Mouse (Mus musculus): ENCODE data around the gene Nfkb2.

DNA sequence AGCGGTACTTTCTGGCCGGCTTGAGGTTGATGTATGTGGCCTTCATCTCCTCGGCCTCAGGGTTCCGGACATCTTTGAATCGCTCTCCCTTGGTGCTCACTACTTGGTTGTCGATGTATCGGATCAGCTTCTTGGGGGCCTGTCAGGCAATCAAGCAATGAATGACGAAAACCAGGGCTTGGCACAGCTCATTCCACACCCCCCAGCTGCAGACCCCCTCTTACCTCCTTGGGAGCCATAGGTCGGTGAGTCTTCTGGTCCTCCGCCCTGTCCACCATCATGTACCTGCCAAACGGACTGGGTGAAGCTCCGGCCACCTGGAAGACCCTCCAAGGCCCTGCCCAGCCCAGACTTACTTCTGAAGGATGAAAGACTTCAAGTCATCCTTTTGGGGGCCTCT lies 26.6 kb downstream of the Nfkb2 start:
- TF ChIP-seq CTCF (IDR thresholded peaks at IDR 0.05; ENCODE audit: low read depth) (no peak), EP300 (IDR thresholded peaks at IDR 0.05; ENCODE audit: low read depth) (no peak)

Data from heart, postnatal 0 days (tissue).